Mouse (Mus musculus): Measurements from ENCODE around the gene Amph. TPM values are rescaled to one million over a fixed set of nuclear protein-coding genes. Genes with fewer than 3 reads are reported as not detected.
A peak's percentile ranks its signal among the peaks of the same experiment; 100 is the strongest.
"Not testable (repeated sequence)": the region's sequence is repeated elsewhere in the genome, so short reads cannot be mapped to it uniquely, and the experiment has no call there.

Amph gene
- total and polyA plus RNA-seq, 3 experiments, result 0.08 to 2.4 (median 1.1) TPM

DNA sequence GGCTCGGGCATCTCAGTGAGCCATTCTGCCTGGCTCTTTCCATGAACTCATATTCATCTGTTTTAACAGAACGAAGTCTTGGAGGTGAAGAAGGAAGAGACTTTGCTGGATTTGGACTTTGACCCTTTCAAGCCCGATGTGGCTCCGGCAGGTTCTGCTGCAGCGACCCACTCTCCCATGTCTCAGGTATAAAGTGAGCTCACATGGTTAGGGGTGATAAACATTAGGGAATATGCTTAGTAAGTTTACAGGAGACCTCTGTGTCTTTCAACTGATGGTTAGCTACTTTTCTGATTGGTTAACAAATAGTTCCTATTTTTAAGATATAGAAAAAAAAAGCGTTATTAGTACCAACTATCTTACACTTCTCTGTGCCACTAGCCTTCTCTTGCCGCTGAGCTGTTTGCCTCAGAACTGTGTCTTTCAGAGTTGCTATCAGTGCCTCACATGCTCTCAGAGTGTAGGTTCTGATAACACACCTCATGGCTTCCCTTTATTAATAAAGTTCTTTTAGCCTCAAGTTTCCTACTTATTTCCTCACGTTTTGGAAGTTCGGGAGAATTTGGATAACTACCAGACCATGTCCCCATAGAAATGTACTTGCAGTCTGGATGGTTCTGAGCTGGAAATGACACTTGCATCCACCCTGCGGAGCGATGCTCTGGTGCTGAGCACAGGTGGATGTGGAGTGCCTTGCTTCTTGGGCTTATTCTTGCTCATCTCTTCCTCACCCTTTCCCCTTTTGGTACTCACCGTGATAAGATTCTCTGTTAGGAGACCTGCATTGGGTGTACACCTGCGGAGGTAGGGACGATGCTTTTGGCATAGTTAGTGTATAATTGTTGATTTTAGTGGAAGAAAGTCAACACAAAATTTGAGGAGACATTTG lies 165.3 kb downstream of the Amph start:
- H3K27me3 ChIP-seq (ENCODE audit: insufficient read depth, low read length), result no peaks in the 10 kb centered on the region
- H3K9me3 ChIP-seq (replicated peaks), result no peaks in the 10 kb centered on the region
- no peak for DNase-seq (ENCODE audit: low spot score)
- H3K4me3 ChIP-seq (ENCODE audit: low read depth, low read length), result no peak overlapping the region
- peaks cover 12% of the 10 kb centered on the region for H3K4me1 ChIP-seq (ENCODE audit: insufficient read depth, low read depth, low read length)
- ATAC-seq (ENCODE audit: extremely low read depth, insufficient number of reproducible peaks, low FRiP score, poor library complexity, severe bottlenecking), result peak; percentile 22; the same call in 1 of the 2 replicates
- TF ChIP-seq GATA2 (IDR thresholded peaks at IDR 0.05; ENCODE audit: borderline replicate concordance, low read depth, low read length) (no peak), POLR2AphosphoS5 (IDR thresholded peaks at IDR 0.05; ENCODE audit: insufficient replicate concordance, low read depth, low read length) (no peak), CTCF (IDR thresholded peaks at IDR 0.05; ENCODE audit: low read depth, low read length) (no peak), TAL1 (conservative IDR thresholded peaks at IDR 0.05; ENCODE audit: low read depth, low read length) (no peak), GATA1 (IDR thresholded peaks at IDR 0.05; ENCODE audit: borderline replicate concordance, low read length) (no peak)
- H3K36me3 ChIP-seq (replicated peaks), result no peaks in the 10 kb centered on the region

DNA sequence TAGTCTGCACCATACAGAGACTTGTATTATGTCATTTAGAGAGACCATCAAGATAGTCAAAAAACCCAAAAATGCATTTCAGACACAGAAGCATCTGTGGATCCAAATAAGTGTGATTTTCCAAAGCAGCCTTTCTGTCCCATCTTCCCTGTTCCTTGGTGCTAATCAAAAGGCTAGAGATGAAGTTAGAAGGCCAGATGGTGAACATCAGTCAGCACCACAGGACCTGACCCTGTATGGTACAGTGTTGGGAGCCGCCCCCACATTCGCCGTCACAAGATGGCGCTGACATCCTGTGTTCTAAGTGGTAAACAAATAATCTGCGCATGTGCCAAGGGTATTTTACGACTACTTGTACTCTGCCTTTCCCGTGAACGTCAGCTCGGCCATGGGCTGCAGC lies 166.8 kb downstream of the Amph start:
- peaks cover 14% of the 10 kb centered on the region for H3K4me1 ChIP-seq (ENCODE audit: insufficient read depth, low read depth, low read length)
- DNase-seq (ENCODE audit: low spot score); H3K27me3 ChIP-seq (ENCODE audit: insufficient read depth, low read length); H3K9me3 ChIP-seq (replicated peaks); ATAC-seq (ENCODE audit: extremely low read depth, insufficient number of reproducible peaks, low FRiP score, poor library complexity, severe bottlenecking); H3K36me3 ChIP-seq (replicated peaks); H3K4me3 ChIP-seq (ENCODE audit: low read depth, low read length): not testable (repeated sequence)

DNA sequence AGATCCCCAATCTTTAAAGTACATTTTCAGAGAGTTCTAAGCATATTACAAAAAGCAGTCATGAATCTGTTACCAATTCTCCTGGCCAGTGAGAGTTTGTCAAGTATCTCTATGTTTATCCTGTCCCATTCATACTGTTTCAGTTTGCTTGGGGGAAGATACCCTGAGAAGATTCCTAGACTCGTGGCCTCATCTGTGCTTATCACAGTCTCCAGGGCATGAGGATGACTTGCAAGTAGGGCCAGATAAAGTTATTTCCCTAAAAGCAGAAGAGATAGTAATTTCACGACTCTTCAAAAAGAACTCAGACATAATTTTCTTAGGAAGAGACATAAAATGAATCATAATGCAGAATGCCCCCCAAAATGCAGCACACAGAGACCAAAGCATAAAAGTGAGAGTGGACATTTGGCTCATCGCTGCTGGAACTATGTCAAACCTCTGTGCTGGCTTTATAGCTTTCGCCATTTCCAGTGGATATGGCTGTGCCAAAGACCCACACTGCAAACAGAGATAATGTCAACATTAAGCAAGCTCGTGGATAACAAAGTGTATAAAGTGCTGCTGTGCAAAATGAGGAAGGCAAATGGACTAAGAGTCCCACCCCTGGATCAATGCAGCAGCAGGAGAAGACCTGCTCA lies 179.0 kb downstream of the Amph start:
- no peaks in the 10 kb centered on the region for H3K9me3 ChIP-seq (replicated peaks)
- H3K36me3 ChIP-seq (replicated peaks), result no peaks in the 10 kb centered on the region
- H3K27me3 ChIP-seq (ENCODE audit: insufficient read depth, low read length), result no peaks in the 10 kb centered on the region
- H3K4me3 ChIP-seq (ENCODE audit: low read depth, low read length), result peak overlapping the region; percentile 51; the same call in 1 of the 2 replicates
- ATAC-seq (ENCODE audit: extremely low read depth, insufficient number of reproducible peaks, low FRiP score, poor library complexity, severe bottlenecking), result peak; percentile 94
- DNase-seq (ENCODE audit: low spot score), result peak; percentile 51
- peak; percentile 84 for TF ChIP-seq TAL1 (conservative IDR thresholded peaks at IDR 0.05; ENCODE audit: low read depth, low read length)
- no peak for TF ChIP-seq CTCF (IDR thresholded peaks at IDR 0.05; ENCODE audit: low read depth, low read length)
- H3K4me1 ChIP-seq (ENCODE audit: insufficient read depth, low read depth, low read length), result peaks cover 58% of the 10 kb centered on the region

DNA sequence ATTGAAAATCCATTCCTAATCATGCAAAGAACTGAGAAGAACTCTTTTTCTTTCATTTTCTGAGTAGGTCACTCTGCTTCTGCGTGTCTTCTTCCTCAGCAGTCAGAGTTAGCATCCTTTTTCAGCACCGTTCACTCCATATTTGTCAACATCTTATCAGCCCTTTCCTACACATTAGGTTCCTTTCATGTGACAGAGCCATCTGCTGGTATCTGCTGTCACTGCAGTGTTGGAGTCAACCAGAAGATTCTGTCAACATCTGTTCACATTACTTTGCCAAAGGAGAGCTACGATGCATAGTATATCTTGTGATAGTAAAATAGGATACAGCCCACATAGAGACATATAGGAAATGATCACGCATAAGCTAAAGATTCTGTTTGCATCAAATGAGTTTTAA lies 185.8 kb downstream of the Amph start:
- ATAC-seq (ENCODE audit: extremely low read depth, insufficient number of reproducible peaks, low FRiP score, poor library complexity, severe bottlenecking), result peak; percentile 15; the same call in 1 of the 2 replicates

DNA sequence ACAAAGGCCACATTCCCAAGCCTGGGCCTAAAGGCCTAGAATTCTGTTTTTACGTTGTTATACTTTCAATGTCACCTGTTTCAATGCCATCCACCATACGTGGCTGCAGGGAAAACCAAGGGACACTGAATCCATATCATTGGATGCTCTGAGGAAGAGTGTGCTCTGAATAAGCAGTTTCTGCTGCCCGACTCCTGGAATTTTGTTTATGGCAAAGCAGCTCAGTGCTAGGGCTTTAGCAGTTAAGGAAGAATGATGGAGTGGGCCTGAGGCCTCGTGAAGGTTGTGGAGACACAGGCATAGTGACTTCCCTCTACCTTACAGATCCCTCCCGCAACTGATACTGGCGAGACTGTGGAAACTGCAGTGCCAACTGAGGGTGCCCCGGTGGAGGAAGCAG lies 189.2 kb downstream of the Amph start:
- no peak for TF ChIP-seq GATA2 (IDR thresholded peaks at IDR 0.05; ENCODE audit: borderline replicate concordance, low read depth, low read length)
- no peak for TF ChIP-seq GATA1 (IDR thresholded peaks at IDR 0.05; ENCODE audit: borderline replicate concordance, low read length)
- TF ChIP-seq POLR2AphosphoS5 (IDR thresholded peaks at IDR 0.05; ENCODE audit: insufficient replicate concordance, low read depth, low read length), result no peak
- no peak for TF ChIP-seq TAL1 (conservative IDR thresholded peaks at IDR 0.05; ENCODE audit: low read depth, low read length)
- TF ChIP-seq CTCF (IDR thresholded peaks at IDR 0.05; ENCODE audit: low read depth, low read length), result no peak

More for the DNA sequence above, 185.8 kb downstream of the Amph start:
- no peak for DNase-seq (ENCODE audit: low spot score)
- Histone ChIP-seq H3K36me3 (replicated peaks) (peaks cover 4% of the 10 kb centered on the region), H3K4me3 (ENCODE audit: low read depth, low read length) (no peak overlapping the region), H3K27me3 (ENCODE audit: insufficient read depth, low read length) (no peaks in the 10 kb centered on the region), H3K9me3 (replicated peaks) (peaks cover 7% of the 10 kb centered on the region), H3K4me1 (ENCODE audit: insufficient read depth, low read depth, low read length) (peaks cover 51% of the 10 kb centered on the region)
- TF ChIP-seq CTCF (IDR thresholded peaks at IDR 0.05; ENCODE audit: low read depth, low read length) (peak; percentile 63), TAL1 (conservative IDR thresholded peaks at IDR 0.05; ENCODE audit: low read depth, low read length) (no peak)

DNA sequence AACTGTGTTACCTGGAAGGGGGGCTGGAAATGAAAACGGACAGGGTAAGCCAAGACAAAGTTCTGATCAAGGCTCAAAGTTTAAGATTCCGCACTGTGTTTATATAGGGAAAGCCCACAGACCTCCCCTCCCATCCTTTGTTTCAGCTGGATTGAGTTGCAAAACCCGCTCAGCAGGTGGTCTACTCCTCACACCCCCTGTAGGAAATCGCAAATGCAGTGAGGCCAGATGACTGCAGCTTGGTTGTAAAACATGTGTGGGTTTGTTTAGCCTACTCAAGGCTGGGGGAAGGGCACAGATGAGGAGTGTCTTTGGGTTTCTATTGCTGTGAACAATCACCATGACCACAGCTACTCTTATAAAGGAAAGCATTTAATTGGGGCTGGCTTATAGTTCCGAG lies 189.9 kb downstream of the Amph start:
- DNase-seq (ENCODE audit: low spot score) (no peak), ATAC-seq (ENCODE audit: extremely low read depth, insufficient number of reproducible peaks, low FRiP score, poor library complexity, severe bottlenecking) (no peak)
- H3K9me3 ChIP-seq (replicated peaks), result peaks cover 7% of the 10 kb centered on the region
- H3K4me3 ChIP-seq (ENCODE audit: low read depth, low read length), result no peak overlapping the region; the same call in 1 of the 2 replicates
- H3K27me3 ChIP-seq (ENCODE audit: insufficient read depth, low read length), result no peaks in the 10 kb centered on the region
- H3K36me3 ChIP-seq (replicated peaks), result peaks cover 4% of the 10 kb centered on the region
- no peak for TF ChIP-seq POLR2AphosphoS5 (IDR thresholded peaks at IDR 0.05; ENCODE audit: insufficient replicate concordance, low read depth, low read length)
- no peak for TF ChIP-seq TAL1 (conservative IDR thresholded peaks at IDR 0.05; ENCODE audit: low read depth, low read length)
- no peak for TF ChIP-seq GATA1 (IDR thresholded peaks at IDR 0.05; ENCODE audit: borderline replicate concordance, low read length)
- TF ChIP-seq CTCF (IDR thresholded peaks at IDR 0.05; ENCODE audit: low read depth, low read length), result no peak
- TF ChIP-seq GATA2 (IDR thresholded peaks at IDR 0.05; ENCODE audit: borderline replicate concordance, low read depth, low read length), result no peak
- H3K4me1 ChIP-seq (ENCODE audit: insufficient read depth, low read depth, low read length), result peaks cover 60% of the 10 kb centered on the region

More for the DNA sequence above, 189.2 kb downstream of the Amph start:
- Histone ChIP-seq H3K4me3 (ENCODE audit: low read depth, low read length) (no peak overlapping the region), H3K4me1 (ENCODE audit: insufficient read depth, low read depth, low read length) (peaks cover 63% of the 10 kb centered on the region), H3K9me3 (replicated peaks) (peaks cover 7% of the 10 kb centered on the region), H3K36me3 (replicated peaks) (peaks cover 4% of the 10 kb centered on the region), H3K27me3 (ENCODE audit: insufficient read depth, low read length) (no peaks in the 10 kb centered on the region)
- no peak for ATAC-seq (ENCODE audit: extremely low read depth, insufficient number of reproducible peaks, low FRiP score, poor library complexity, severe bottlenecking)
- DNase-seq (ENCODE audit: low spot score), result no peak

Measured in G1E (cell line).